8 mouse cellular contexts compared by ENCODE assay signal in the genomic region with DNA sequence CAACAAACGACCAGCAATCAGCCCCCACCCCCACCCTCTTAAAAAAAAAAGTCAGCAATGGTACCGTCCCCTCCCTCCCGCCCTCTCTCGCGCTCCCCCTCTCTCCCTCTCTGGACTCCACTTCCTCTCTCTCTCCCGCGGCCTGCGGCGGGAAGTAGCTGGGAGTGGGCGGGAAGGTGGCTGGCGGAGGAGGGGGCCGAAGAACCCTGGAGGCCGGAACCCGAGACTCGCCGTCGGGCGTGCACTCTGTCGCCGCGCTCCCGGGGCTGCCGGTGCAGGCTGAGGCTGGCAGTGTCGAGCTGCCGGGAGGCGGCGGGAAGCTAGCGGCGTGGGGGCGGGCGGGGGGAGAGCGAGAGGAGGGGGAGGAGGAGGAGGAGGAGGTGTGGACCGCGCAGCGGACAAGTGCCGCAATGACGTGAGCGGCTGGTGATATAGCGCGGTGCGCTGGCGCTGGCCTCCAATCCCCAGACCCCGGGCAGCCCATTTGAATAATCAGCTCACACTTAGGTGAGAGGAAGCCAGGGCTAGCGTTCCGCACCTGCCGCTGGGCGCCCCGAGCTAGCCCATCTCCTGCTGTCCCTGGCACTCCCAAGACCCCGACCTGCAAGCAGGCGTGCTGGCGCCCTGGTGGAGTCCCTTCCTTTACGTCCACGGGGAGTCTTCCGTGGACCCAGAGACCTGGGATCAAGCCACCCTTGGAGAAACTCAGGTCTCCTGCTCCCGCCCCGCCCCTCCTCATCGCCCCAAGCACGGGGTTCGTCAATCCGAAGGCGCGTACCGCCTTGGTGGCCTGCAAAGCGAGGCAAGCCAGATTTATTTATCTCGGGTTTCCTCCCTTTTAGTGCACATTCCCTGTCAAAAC. TPM values are rescaled to one million over a fixed set of nuclear protein-coding genes. Genes with fewer than 3 reads are reported as not detected.
DNase-seq lines count a peak whose midpoint lies in the region; ATAC-seq and TF ChIP-seq lines count a peak whose summit lies in the region.

No protein-coding gene starts in this region.

- no peak overlapping the region for H3K9ac ChIP-seq in hindbrain, postnatal 0 days (replicated peaks; ENCODE audit: low read length)
- H3K9ac ChIP-seq in lung, postnatal 0 days (replicated peaks; ENCODE audit: low read depth), result peak overlapping the region; percentile 59

- peaks cover 85% of the 10 kb centered on the region for H3K27me3 ChIP-seq in hindbrain, postnatal 0 days (ENCODE audit: insufficient read depth, low read length)
- H3K27me3 ChIP-seq in lung, postnatal 0 days (replicated peaks; ENCODE audit: insufficient read depth, low read length), result peaks cover 36% of the 10 kb centered on the region

- no peaks in the 10 kb centered on the region for H3K4me1 ChIP-seq in hindbrain, postnatal 0 days (ENCODE audit: insufficient read depth, low read length)
- 0 out of 2 replicates have a peak, but pooled peaks cover 3% of the 10 kb centered on the region for H3K4me1 ChIP-seq in lung, postnatal 0 days (ENCODE audit: insufficient read depth, low read depth, low read length)

- ATAC-seq in hindbrain, postnatal 0 days, result 0 out of 2 replicates have a peak, but pooled peaks have one; percentile 13
- ATAC-seq in lung, postnatal 0 days, result peak; percentile 92
- ATAC-seq in frontal cortex, adult (ENCODE audit: low TSS enrichment), result no peak

- WGBS in hindbrain, postnatal 0 days, result 0% methylated on average over 57 of the region's 65 CpGs
- under 1% methylated on average over 44 of the region's 65 CpGs for WGBS in lung, postnatal 0 days

- H3K27ac ChIP-seq in hindbrain, postnatal 0 days, result no peak overlapping the region
- peak overlapping the region; percentile 90 for H3K27ac ChIP-seq in lung, postnatal 0 days (ENCODE audit: low read length)

- TF ChIP-seq CTCF in hindbrain, postnatal 0 days (IDR thresholded peaks at IDR 0.05; ENCODE audit: low read depth), result no peak
- TF ChIP-seq CTCF in lung, postnatal 0 days (IDR thresholded peaks at IDR 0.05), result no peak

- peak; percentile 22 for DNase-seq in thymus, postnatal 4 days
- no peak for DNase-seq in thymus, postnatal 36 days
- DNase-seq in hindbrain, postnatal 0 days (ENCODE audit: low spot score), result no peak
- peak; percentile 86 for DNase-seq in lung, postnatal 0 days (ENCODE audit: low spot score)
- peak; percentile 89 for DNase-seq in yolk sac, embryonic 10.5 days (ENCODE audit: low spot score)
- no peak for DNase-seq in ovary, adult 18-20 months (ENCODE audit: low spot score)
- no peak for DNase-seq in thymus, postnatal 0 days (ENCODE audit: low spot score)

- no peaks in the 10 kb centered on the region for H3K36me3 ChIP-seq in hindbrain, postnatal 0 days (ENCODE audit: insufficient read depth, low read length)
- H3K36me3 ChIP-seq in lung, postnatal 0 days (ENCODE audit: insufficient read depth, low read length), result no peaks in the 10 kb centered on the region

- TF ChIP-seq EP300 in lung, postnatal 0 days (IDR thresholded peaks at IDR 0.05), result no peak

- 0 out of 2 replicates have a peak, but pooled peaks cover 2% of the 10 kb centered on the region for H3K9me3 ChIP-seq in hindbrain, postnatal 0 days (ENCODE audit: low read length)
- no peaks in the 10 kb centered on the region for H3K9me3 ChIP-seq in lung, postnatal 0 days (ENCODE audit: low read length)

- peak overlapping the region; percentile 40 for H3K4me2 ChIP-seq in hindbrain, postnatal 0 days (ENCODE audit: low read depth, low read length)
- H3K4me2 ChIP-seq in lung, postnatal 0 days (replicated peaks; ENCODE audit: low read depth, low read length), result peak overlapping the region; percentile 55

- peak overlapping the region; percentile 20 for H3K4me3 ChIP-seq in hindbrain, postnatal 0 days (ENCODE audit: low read length)
- H3K4me3 ChIP-seq in lung, postnatal 0 days (ENCODE audit: low read depth, low read length), result peak overlapping the region; percentile 52

RNA-seq across cellular contexts. Expression of a gene that starts 0.6 kb away (rescaled TPM):
- total RNA-seq in hindbrain, postnatal 0 days (2014; rRNA removed), result 5.4 and 7.5 TPM in 2 replicates
- 0.38 and 0.58 TPM in 2 replicates for polyA plus RNA-seq in hindbrain, postnatal 0 days (2015; fragmentation: Nextera tagmentation; extraction: Ambion mirVana)
- polyA plus RNA-seq in lung, postnatal 0 days (2015; fragmentation: Nextera tagmentation; extraction: Ambion mirVana), result 37.0 and 37.7 TPM in 2 replicates
- polyA plus RNA-seq in thymus, postnatal 0 days (2015; fragmentation: Nextera tagmentation; extraction: Ambion mirVana), result 0.13 and 0.14 TPM in 2 replicates

Comparison
In these comparisons a context has a peak if more than half of its experiments do, and no peak if none do; other contexts are left out.
1. DNase-seq: peak in thymus, postnatal 4 days (single experiment), lung, postnatal 0 days (single experiment) and yolk sac, embryonic 10.5 days (single experiment); none in thymus, postnatal 36 days (0 of 2), hindbrain, postnatal 0 days (single experiment), ovary, adult 18-20 months (single experiment) and thymus, postnatal 0 days (single experiment).
2. RNA of a gene that starts 0.6 kb away (polyA plus RNA-seq): 37.0 to 37.7 TPM in lung, postnatal 0 days; 0.38 to 0.58 TPM in hindbrain, postnatal 0 days and 0.13 to 0.14 TPM in thymus, postnatal 0 days; every median in the first group is over 10 times any median in the second.